Mouse (Mus musculus): ENCODE measurements at regions not wholly inside any gene's neighbourhood (a gene's known extent, or its start where the extent isn't known, plus 50 kb on each side); places are given as distances from the start of the nearest gene placed in this dataset.

DNA sequence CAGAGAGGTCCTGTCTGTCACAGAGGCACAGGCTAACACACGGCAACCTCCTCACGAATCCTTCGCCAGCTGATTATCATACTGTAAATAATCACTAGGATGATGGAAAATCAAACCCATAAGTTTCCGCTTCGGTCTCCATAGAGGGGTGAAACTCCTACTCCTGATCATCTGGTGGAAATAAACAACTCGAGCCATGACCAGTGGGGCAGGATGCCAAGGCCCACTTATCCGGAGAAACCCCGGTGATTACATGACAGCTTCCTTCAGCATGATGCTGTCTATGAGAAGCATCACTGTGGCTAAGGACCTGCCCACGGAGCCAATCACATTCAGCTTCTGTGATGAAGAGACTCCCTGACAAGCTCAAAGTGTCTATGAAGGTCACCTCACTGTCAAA is 84.7 kb upstream of the Nfe2l3 start:
- TF ChIP-seq CTCF (IDR thresholded peaks at IDR 0.05; ENCODE audit: low read depth, low read length) (no peak), POLR2A (IDR thresholded peaks at IDR 0.05; ENCODE audit: borderline replicate concordance, low read depth, low read length) (no peak)

All from bone marrow macrophage, adult 2 months (primary cell).